Mouse (Mus musculus): ENCODE measurements around the gene Prkn.

DNA sequence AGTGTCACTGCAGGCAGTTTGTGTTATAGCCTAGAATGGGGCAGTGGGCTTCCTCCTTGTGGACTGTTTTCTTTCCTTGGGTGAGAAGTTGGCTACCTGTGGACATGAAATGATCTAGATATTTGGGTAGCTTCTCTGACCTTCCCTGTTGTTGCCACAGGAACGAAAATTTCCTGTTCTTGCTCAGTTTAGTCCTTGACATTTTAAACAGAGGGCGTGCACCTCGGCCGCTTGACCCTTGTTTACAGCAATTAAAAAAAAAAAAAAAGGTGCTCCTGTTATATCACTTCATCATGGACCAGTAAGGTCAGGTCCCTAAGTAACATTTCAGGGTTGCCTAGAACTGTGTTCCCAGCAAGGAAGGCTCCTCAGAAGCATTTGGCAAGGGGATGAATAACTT, 927.1 kb downstream of the Prkn start:
- TF ChIP-seq CTCF (IDR thresholded peaks at IDR 0.05; ENCODE audit: low read depth) (no peak), EP300 (IDR thresholded peaks at IDR 0.05; ENCODE audit: low read depth) (no peak)
